Mouse (Mus musculus) CH12.LX (cell line): Measurements from ENCODE around the gene Zfp638. TPM values are rescaled to one million over a fixed set of nuclear protein-coding genes. Genes with fewer than 3 reads are reported as not detected.

Experiments used
- DNase-seq: peaks from one replicate; pipeline ENCODE4 v3.0.0-alpha.2; 2013; ENCODE audit errors: extremely low read depth
- H3K27ac ChIP-seq: 2 replicates; pipeline ENCODE4 v1.5.1; 2012; ENCODE audit warnings: low read depth, mild to moderate bottlenecking, control low read depth, moderate library complexity; ENCODE audit not compliant: insufficient read depth
- H3K27me3 ChIP-seq: replicated peaks from 2 replicates; pipeline ENCODE3; 2012; ENCODE audit warnings: inconsistent platforms
- H3K36me3 ChIP-seq, 2 experiments: replicated peaks in 1 of 2; 2 replicates each; pipeline versions ENCODE3 to v1.6.1; 2012; ENCODE audit warnings: inconsistent platforms in 1 of 2, low read length in 1 of 2, mild to moderate bottlenecking in 1 of 2, mixed read lengths in 1 of 2, moderate library complexity in 1 of 2; ENCODE audit not compliant: control insufficient read depth in 1 of 2, insufficient read depth in 1 of 2
- H3K4me1 ChIP-seq, 2 experiments: 2 replicates each; pipeline ENCODE4 v1.6.1; 2012; ENCODE audit warnings: inconsistent platforms in 1 of 2, moderate library complexity in 1 of 2; ENCODE audit not compliant: insufficient read depth in 2 of 2, control insufficient read depth in 1 of 2
- H3K4me2 ChIP-seq: 2 replicates; pipeline ENCODE4 v1.6.1; 2012; ENCODE audit warnings: low read depth, mild to moderate bottlenecking, control low read depth; ENCODE audit not compliant: poor library complexity, insufficient read depth, severe bottlenecking
- H3K4me3 ChIP-seq, 3 experiments: fragments of 150-350 bp in 1 of 3; sonication (generic) in 1 of 3; replicated peaks in 1 of 3; 2 replicates each; pipeline versions ENCODE3 to v1.5.1; 2011 to 2012; ENCODE audit warnings: low read depth in 2 of 3, low read length in 2 of 3, mild to moderate bottlenecking in 2 of 3, moderate library complexity in 2 of 3, control low read depth in 1 of 3, improper control_type of control experiment in 1 of 3, inconsistent platforms in 1 of 3, mixed read lengths in 1 of 3; ENCODE audit not compliant: poor library complexity in 1 of 3
- H3K79me2 ChIP-seq: replicated peaks from 2 replicates; pipeline ENCODE4 v1.6.1; 2012; ENCODE audit warnings: mild to moderate bottlenecking, moderate library complexity; ENCODE audit not compliant: control insufficient read depth, poor library complexity, insufficient read depth, severe bottlenecking; ENCODE audit errors: extremely low read depth
- H3K9ac ChIP-seq: 2 replicates; pipeline ENCODE4 v1.6.1; 2012; ENCODE audit warnings: low read depth, mild to moderate bottlenecking, control low read depth, moderate library complexity; ENCODE audit not compliant: insufficient read depth
- H3K9me3 ChIP-seq: replicated peaks from 2 replicates; pipeline ENCODE3; 2012; ENCODE audit warnings: low read length, inconsistent platforms, mixed read lengths
- CHD2 ChIP-seq: IDR thresholded peaks from 2 replicates; pipeline ENCODE4 v1.6.1; 2011; ENCODE audit warnings: low read length, improper control_type of control experiment
- CTCF ChIP-seq, 2 experiments: IDR thresholded peaks in 1 of 2; conservative IDR thresholded peaks in 1 of 2; 2 replicates each; pipeline ENCODE4 v1.5.1; 2011 to 2012; ENCODE audit warnings: low read depth in 2 of 2, low read length in 2 of 2, improper control_type of control experiment in 1 of 2, inconsistent platforms in 1 of 2, mild to moderate bottlenecking in 1 of 2, moderate library complexity in 1 of 2
- ELF1 ChIP-seq: IDR thresholded peaks from 2 replicates; pipeline ENCODE4 v1.6.1; 2014; ENCODE audit warnings: low read depth, mild to moderate bottlenecking, inconsistent platforms, low read length, improper control_type of control experiment
- ETS1 ChIP-seq: conservative IDR thresholded peaks from 2 replicates; pipeline ENCODE4 v1.6.1; 2012; ENCODE audit warnings: low read depth, mild to moderate bottlenecking, inconsistent platforms, low read length, improper control_type of control experiment, moderate library complexity
- GABPA ChIP-seq: IDR thresholded peaks from 2 replicates; pipeline ENCODE4 v1.6.1; 2012; ENCODE audit warnings: low read depth, low read length, improper control_type of control experiment, inconsistent platforms; ENCODE audit not compliant: insufficient replicate concordance
- HCFC1 ChIP-seq: IDR thresholded peaks from 2 replicates; pipeline ENCODE4 v1.6.1; 2012; ENCODE audit warnings: low read depth, mild to moderate bottlenecking, inconsistent platforms, low read length, improper control_type of control experiment
- JUN ChIP-seq: IDR thresholded peaks from 2 replicates; pipeline ENCODE4 v1.6.1; 2011; ENCODE audit warnings: low read depth, mild to moderate bottlenecking, low read length, improper control_type of control experiment, moderate library complexity; ENCODE audit not compliant: insufficient read depth
- JUND ChIP-seq: conservative IDR thresholded peaks from 2 replicates; pipeline ENCODE4 v1.6.1; 2011; ENCODE audit warnings: low read depth, low read length, improper control_type of control experiment
- KAT2A ChIP-seq: IDR thresholded peaks from 2 replicates; pipeline ENCODE4 v1.6.1; 2012; ENCODE audit warnings: low read length, improper control_type of control experiment, inconsistent platforms; ENCODE audit not compliant: insufficient replicate concordance
- MAFK ChIP-seq: IDR thresholded peaks from 2 replicates; pipeline ENCODE4 v1.6.1; 2011; ENCODE audit warnings: low read length, improper control_type of control experiment; ENCODE audit not compliant: insufficient replicate concordance
- MAX ChIP-seq: IDR thresholded peaks from 2 replicates; pipeline ENCODE4 v1.6.1; 2011; ENCODE audit warnings: low read length, improper control_type of control experiment
- MAZ ChIP-seq: IDR thresholded peaks from 2 replicates; pipeline ENCODE4 v1.6.1; 2012; ENCODE audit warnings: low read depth, mild to moderate bottlenecking, inconsistent platforms, low read length, improper control_type of control experiment, moderate library complexity
- MEF2A ChIP-seq: IDR thresholded peaks from 2 replicates; pipeline ENCODE4 v1.6.1; 2014; ENCODE audit warnings: low read depth, mild to moderate bottlenecking, inconsistent platforms, low read length, improper control_type of control experiment, borderline replicate concordance
- MXI1 ChIP-seq: IDR thresholded peaks from 2 replicates; pipeline ENCODE4 v1.6.1; 2011; ENCODE audit warnings: mild to moderate bottlenecking, low read depth, low read length, improper control_type of control experiment
- MYC ChIP-seq: IDR thresholded peaks from 2 replicates; pipeline ENCODE4 v1.6.1; 2011; ENCODE audit warnings: low read depth, mild to moderate bottlenecking, improper control_type of control experiment, low read length
- NELFE ChIP-seq: IDR thresholded peaks from 2 replicates; pipeline ENCODE4 v1.6.1; 2011; ENCODE audit warnings: low read depth, low read length, improper control_type of control experiment
- PAX5 ChIP-seq: IDR thresholded peaks from 2 replicates; pipeline ENCODE4 v1.6.1; 2012; ENCODE audit warnings: low read length, inconsistent platforms, mixed read lengths
- POLR2A ChIP-seq: IDR thresholded peaks from 2 replicates; pipeline ENCODE4 v1.6.1; 2011; ENCODE audit warnings: low read depth, mild to moderate bottlenecking, improper control_type of control experiment, low read length
- RCOR1 ChIP-seq: conservative IDR thresholded peaks from 2 replicates; pipeline ENCODE4 v1.6.1; 2012; ENCODE audit warnings: low read depth, mild to moderate bottlenecking, inconsistent platforms, low read length, improper control_type of control experiment
- TBP ChIP-seq: conservative IDR thresholded peaks from 2 replicates; pipeline ENCODE4 v1.6.1; 2011; ENCODE audit warnings: low read depth, low read length, improper control_type of control experiment
- TCF12 ChIP-seq: IDR thresholded peaks from 2 replicates; pipeline ENCODE4 v1.6.1; 2014; ENCODE audit warnings: low read depth, mild to moderate bottlenecking, inconsistent platforms, low read length, improper control_type of control experiment
- UBTF ChIP-seq: IDR thresholded peaks from 2 replicates; pipeline ENCODE4 v1.6.1; 2012; ENCODE audit warnings: low read depth, mild to moderate bottlenecking, inconsistent platforms, low read length, improper control_type of control experiment, moderate library complexity
- USF2 ChIP-seq: conservative IDR thresholded peaks from 2 replicates; pipeline ENCODE4 v1.6.1; 2011; ENCODE audit warnings: low read depth, low read length, improper control_type of control experiment
- ZC3H11A ChIP-seq: IDR thresholded peaks from 2 replicates; pipeline ENCODE4 v1.6.1; 2012; ENCODE audit warnings: low read depth, mild to moderate bottlenecking, inconsistent platforms, low read length, improper control_type of control experiment
- ZKSCAN1 ChIP-seq: IDR thresholded peaks from 2 replicates; pipeline ENCODE4 v1.6.1; 2012; ENCODE audit warnings: low read depth, inconsistent platforms, low read length, improper control_type of control experiment, borderline replicate concordance
- ZMIZ1 ChIP-seq: IDR thresholded peaks from 2 replicates; pipeline ENCODE4 v1.6.1; 2012; ENCODE audit warnings: low read depth, mild to moderate bottlenecking, inconsistent platforms, low read length, improper control_type of control experiment
- ZNF384 ChIP-seq: IDR thresholded peaks from 2 replicates; pipeline ENCODE4 v1.6.1; 2012; ENCODE audit warnings: low read depth, low read length, improper control_type of control experiment, inconsistent platforms
- dilution Hi-C: fragments of 300-500 bp; cut with MboI; formaldehyde crosslinking; loops from 2 replicates; pipeline ENCODE4 v1.14.3; 2020; ENCODE audit warnings: low sequenced_read_pairs; ENCODE audit not compliant: extremely low pct_unique_long_range_greater_than_20kb, extremely low pct_ligation_motif_present
- in situ Hi-C: fragments of 300-500 bp; cut with MboI; formaldehyde crosslinking; loops from 3 replicates; pipeline ENCODE4 v1.14.3; 2019; ENCODE audit warnings: low sequenced_read_pairs, low pct_ligation_motif_present, low pct_unique_long_range_greater_than_20kb, mixed read lengths
- polyA plus RNA-seq: library from polyadenylated mRNA; unstranded; fragments of >175 nt; gene quantifications from 2 replicates; pipeline ENCODE4 v1.2.1, GENCODE M21; 2012; ENCODE audit warnings: low read depth; ENCODE audit not compliant: insufficient read length
- total RNA-seq, 2 experiments: library from RNA; depleted of rRNA; stranded (reverse); fragments of 300-350 nt in 1 of 2; fragments of >200 nt in 1 of 2; gene quantifications; 2 replicates each; pipeline ENCODE4 v1.2.3; 2012 to 2014

Zfp638 gene
- total and polyA plus RNA-seq, 3 experiments = 42.1 to 57.3 (median 48.0) TPM

DNA sequence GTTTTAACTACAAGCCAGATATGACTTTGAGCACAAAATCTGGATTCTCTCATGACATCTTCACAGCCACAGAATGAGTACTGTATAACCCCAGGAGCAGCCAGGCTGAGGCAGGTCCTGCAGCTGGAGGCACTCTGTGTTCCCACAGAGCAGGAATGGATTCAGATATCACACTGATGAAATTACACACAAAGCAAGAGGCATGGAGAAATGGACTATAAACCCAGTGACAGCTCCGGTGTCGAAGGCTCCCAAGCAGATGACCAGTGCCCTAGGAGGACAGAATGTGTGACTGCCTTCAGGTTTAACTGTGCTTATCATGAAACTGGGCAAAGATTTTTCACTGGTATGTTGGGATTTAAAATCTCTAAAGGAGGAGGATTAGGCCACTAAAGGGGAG, 20.8 kb upstream of the Zfp638 start:
- Histone ChIP-seq H3K79me2 (no peaks in the 10 kb centered on the region), H3K36me3 (no peaks in the 10 kb centered on the region), H3K4me1 (no peaks in the 10 kb centered on the region), H3K9me3 (no peaks in the 10 kb centered on the region), H3K4me3 (no peak overlapping the region), H3K27ac (no peak overlapping the region), H3K9ac (no peak overlapping the region), H3K4me2 (no peak overlapping the region), H3K27me3 (peaks cover 10% of the 10 kb centered on the region)
- in situ Hi-C loops = no loop called here
- no peak for DNase-seq
- dilution Hi-C loops = no loop called here
- TF ChIP-seq MYC = no peak
- no peak for TF ChIP-seq JUND
- no peak for TF ChIP-seq NELFE
- no peak for TF ChIP-seq TCF12
- TF ChIP-seq RCOR1 = no peak
- no peak for TF ChIP-seq MAX
- no peak for TF ChIP-seq JUN
- no peak for TF ChIP-seq CHD2

DNA sequence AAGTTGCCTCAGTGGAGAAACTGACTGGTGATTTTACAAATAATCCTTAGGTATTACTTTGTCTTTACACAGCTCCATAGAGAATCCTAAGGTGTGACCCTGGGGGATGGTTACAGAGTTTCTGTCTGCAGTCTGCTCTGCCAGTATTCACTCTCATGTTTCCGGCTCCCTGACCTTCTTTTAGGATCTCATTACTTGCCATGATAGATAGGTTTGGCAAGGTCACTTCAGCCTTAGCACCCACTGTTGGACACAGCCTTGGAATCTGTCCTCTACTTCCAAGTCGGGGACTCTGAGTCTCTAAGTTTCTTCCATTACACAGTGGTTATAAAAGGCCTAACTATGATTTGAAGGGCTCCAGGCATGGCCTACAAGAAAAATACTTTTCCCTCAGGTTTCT, 17.5 kb upstream of the Zfp638 start:
- H3K4me2 ChIP-seq = no peak overlapping the region
- no peak overlapping the region for H3K27ac ChIP-seq
- H3K27me3 ChIP-seq = peaks cover 8% of the 10 kb centered on the region
- no peaks in the 10 kb centered on the region for H3K4me1 ChIP-seq
- no peaks in the 10 kb centered on the region for H3K9me3 ChIP-seq
- no peak overlapping the region for H3K9ac ChIP-seq
- in situ Hi-C loops (no loop called here), dilution Hi-C loops (no loop called here)
- no peaks in the 10 kb centered on the region for H3K36me3 ChIP-seq
- H3K4me3 ChIP-seq = no peak overlapping the region
- no peak for DNase-seq
- TF ChIP-seq ZNF384 = no peak
- no peak for TF ChIP-seq USF2
- no peaks in the 10 kb centered on the region for H3K79me2 ChIP-seq

GRCm38 (mm10) chr6:83857476-83857875, 9.4 kb upstream of the Zfp638 start:
- Histone ChIP-seq H3K27ac (no peak overlapping the region), H3K36me3 (no peaks in the 10 kb centered on the region), H3K27me3 (no peaks in the 10 kb centered on the region), H3K9ac (no peak overlapping the region), H3K4me1 (no peaks in the 10 kb centered on the region), H3K4me2 (no peak overlapping the region), H3K79me2 (no peaks in the 10 kb centered on the region), H3K4me3 (no peak overlapping the region), H3K9me3 (no peaks in the 10 kb centered on the region)
- dilution Hi-C loops (no loop called here), in situ Hi-C loops (no loop called here)
- TF ChIP-seq KAT2A = no peak
- TF ChIP-seq PAX5 = no peak
- no peak for TF ChIP-seq TBP
- TF ChIP-seq UBTF = no peak
- no peak for TF ChIP-seq GABPA
- no peak for TF ChIP-seq CTCF (conservative IDR thresholded peaks at IDR 0.05 in 1 of 2, IDR thresholded peaks at IDR 0.05 in 1 of 2; ENCODE audit: low read depth in 2 of 2, low read length in 2 of 2)
- no peak for TF ChIP-seq ELF1
- TF ChIP-seq POLR2A = no peak
- TF ChIP-seq MYC = no peak
- TF ChIP-seq ZMIZ1 = no peak
- TF ChIP-seq MEF2A = no peak
- TF ChIP-seq MAFK = no peak
- no peak for TF ChIP-seq TCF12
- TF ChIP-seq MAZ = no peak
- no peak for TF ChIP-seq HCFC1
- TF ChIP-seq ZC3H11A = no peak
- no peak for TF ChIP-seq MXI1
- TF ChIP-seq ETS1 = no peak
- no peak for TF ChIP-seq JUND
- TF ChIP-seq ZKSCAN1 = no peak
- no peak for DNase-seq
